Mouse (Mus musculus) limb, embryonic 14.5 days (tissue): ENCODE results near the gene Cmah. TPM values are rescaled to one million over a fixed set of nuclear protein-coding genes. Genes with fewer than 3 reads are reported as not detected.

Experiments
- ATAC-seq: fragments of 200-750 bp; cut with Nextera tagmentation; 2 replicates; pipeline ENCODE4 v1.8.0; 2017; ENCODE audit warnings: low read depth, moderate number of reproducible peaks, moderate TSS enrichment; ENCODE audit not compliant: low FRiP score
- DNase-seq: peaks from one replicate; pipeline ENCODE4 v3.0.0-alpha.2; 2015; ENCODE audit warnings: low spot score
- H3K27ac ChIP-seq: fragments of 300-500 bp; sonication (generic); replicated peaks from 2 replicates; pipeline ENCODE4 v1.5.1; 2014; ENCODE audit warnings: low read depth, mild to moderate bottlenecking, low read length, moderate library complexity, mixed read lengths
- H3K27me3 ChIP-seq: fragments of 300-500 bp; sonication (generic); 2 replicates; pipeline ENCODE4 v1.6.1; 2014; ENCODE audit warnings: low read length, mixed read lengths; ENCODE audit not compliant: control insufficient read depth, insufficient read depth
- H3K36me3 ChIP-seq: fragments of 300-500 bp; sonication (generic); 2 replicates; pipeline ENCODE4 v1.6.1; 2014; ENCODE audit warnings: mild to moderate bottlenecking, low read length, moderate library complexity, mixed read lengths; ENCODE audit not compliant: control insufficient read depth, insufficient read depth
- H3K4me1 ChIP-seq: fragments of 300-500 bp; sonication (generic); 2 replicates; pipeline ENCODE4 v1.6.1; 2014; ENCODE audit warnings: antibody characterized with exemption, low read length, mixed read lengths; ENCODE audit not compliant: control insufficient read depth, insufficient read depth
- H3K4me2 ChIP-seq: fragments of 300-500 bp; sonication (generic); replicated peaks from 2 replicates; pipeline ENCODE4 v1.6.1; 2014; ENCODE audit warnings: low read depth, mild to moderate bottlenecking, low read length, moderate library complexity; ENCODE audit not compliant: severe bottlenecking
- H3K4me3 ChIP-seq: fragments of 300-500 bp; sonication (generic); replicated peaks from 2 replicates; pipeline ENCODE4 v1.5.1; 2014; ENCODE audit warnings: low read length
- H3K9ac ChIP-seq: fragments of 300-500 bp; sonication (generic); 2 replicates; pipeline ENCODE4 v1.6.1; 2014; ENCODE audit warnings: mild to moderate bottlenecking, low read depth, low read length, moderate library complexity; ENCODE audit not compliant: severe bottlenecking
- H3K9me3 ChIP-seq: fragments of 300-500 bp; sonication (generic); 2 replicates; pipeline ENCODE4 v1.6.1; 2016; ENCODE audit warnings: low read length; ENCODE audit not compliant: control insufficient read depth
- POLR2A ChIP-seq: fragments of 200-500 bp; IDR thresholded peaks from 2 replicates; pipeline ENCODE4 v1.8.0; 2012; ENCODE audit warnings: inconsistent platforms, mild to moderate bottlenecking, moderate library complexity, borderline replicate concordance; ENCODE audit not compliant: insufficient read depth, insufficient read length; ENCODE audit errors: extremely low read depth
- whole genome bisulfite sequencing: fragments of 180-500 bp; shearing (Covaris S2); extraction: QIAGEN DNeasy Blood & Tissue Kit; methylation state at CpG from one replicate; pipeline ENCODE4 v1.1.7; 2014; 5-methylcytosine and 5-hydroxymethylcytosine counted together
- polyA plus RNA-seq, 2 experiments: library from polyadenylated mRNA; depleted of rRNA in 1 of 2; stranded (reverse) in 1 of 2; unstranded in 1 of 2; fragments of >200 nt; fragmentation: Nextera tagmentation in 1 of 2; extraction: Ambion mirVana in 1 of 2; gene quantifications; 2 replicates each; pipeline versions ENCODE4 v1.2.1 to v1.2.3; 2012 to 2014

The Cmah gene
- polyA plus RNA-seq, 2 experiments = 0.30 to 0.48 TPM

GRCm38 (mm10) chr13:24375320-24376203 lies 48.4 kb downstream of the Cmah start:
- DNase-seq (no peak), ATAC-seq (no peak)
- H3K9me3 ChIP-seq = no peaks in the 10 kb centered on the region
- no peak overlapping the region for H3K4me2 ChIP-seq
- H3K4me1 ChIP-seq = no peaks in the 10 kb centered on the region
- H3K27ac ChIP-seq = no peak overlapping the region
- WGBS = 75% methylated on average over 7 of the region's 7 CpGs
- no peaks in the 10 kb centered on the region for H3K27me3 ChIP-seq
- H3K4me3 ChIP-seq = no peak overlapping the region
- H3K36me3 ChIP-seq = no peaks in the 10 kb centered on the region
- no peak overlapping the region for H3K9ac ChIP-seq
- no peak for TF ChIP-seq POLR2A

DNA sequence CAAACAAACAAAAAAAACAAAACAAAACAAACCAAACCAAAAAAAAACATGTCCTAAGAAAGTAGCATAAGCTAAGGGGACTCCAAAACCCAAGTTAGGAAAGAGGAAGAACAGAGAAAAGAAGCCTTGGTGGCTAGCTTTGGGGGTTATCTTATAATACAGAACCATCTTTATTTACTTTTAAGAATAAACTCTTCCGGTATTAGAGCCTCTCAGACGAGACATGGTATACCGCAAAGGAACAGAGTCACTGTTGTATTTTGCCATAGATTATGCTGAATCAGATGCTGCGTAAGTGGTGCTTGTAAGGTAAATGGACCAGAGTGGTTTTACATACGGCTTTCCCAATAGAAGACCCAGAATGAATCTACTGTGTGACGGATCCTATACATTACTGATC lies 53.5 kb downstream of the Cmah start:
- TF ChIP-seq POLR2A = no peak
- Histone ChIP-seq H3K9me3 (no peaks in the 10 kb centered on the region), H3K36me3 (no peaks in the 10 kb centered on the region), H3K27me3 (no peaks in the 10 kb centered on the region), H3K9ac (no peak overlapping the region), H3K27ac (no peak overlapping the region), H3K4me2 (no peak overlapping the region), H3K4me3 (no peak overlapping the region), H3K4me1 (no peaks in the 10 kb centered on the region)
- ATAC-seq (no peak), DNase-seq (no peak)
- 85% methylated on average over 6 of the region's 6 CpGs for WGBS

GRCm38 (mm10) chr13:24383885-24384284 lies 56.7 kb downstream of the Cmah start:
- H3K9me3 ChIP-seq = no peaks in the 10 kb centered on the region
- WGBS = 81% methylated on average over 3 of the region's 3 CpGs
- DNase-seq (no peak), ATAC-seq (no peak)
- no peak overlapping the region for H3K9ac ChIP-seq
- H3K36me3 ChIP-seq = no peaks in the 10 kb centered on the region
- no peak overlapping the region for H3K27ac ChIP-seq
- H3K4me2 ChIP-seq = no peak overlapping the region
- H3K4me1 ChIP-seq = no peaks in the 10 kb centered on the region
- no peaks in the 10 kb centered on the region for H3K27me3 ChIP-seq
- TF ChIP-seq POLR2A = no peak
- H3K4me3 ChIP-seq = no peak overlapping the region

- no peak overlapping the region for H3K9ac ChIP-seq
- H3K36me3 ChIP-seq = no peaks in the 10 kb centered on the region
- H3K9me3 ChIP-seq = no peaks in the 10 kb centered on the region
- no peak overlapping the region for H3K4me3 ChIP-seq
- WGBS = 87% methylated on average over 5 of the region's 5 CpGs
- no peak overlapping the region for H3K4me2 ChIP-seq
- H3K27me3 ChIP-seq = no peaks in the 10 kb centered on the region
- no peak overlapping the region for H3K27ac ChIP-seq
- H3K4me1 ChIP-seq = peaks cover 8% of the 10 kb centered on the region
- no peak for DNase-seq
- no peak for ATAC-seq
- TF ChIP-seq POLR2A = no peak
These were observed 64.7 kb downstream of the Cmah start for GRCm38 (mm10) chr13:24391892-24392291.

- WGBS = 48% methylated on average over 4 of the region's 4 CpGs
- no peak for DNase-seq
- no peak for ATAC-seq
- Histone ChIP-seq H3K4me2 (no peak overlapping the region), H3K9me3 (no peaks in the 10 kb centered on the region), H3K4me3 (no peak overlapping the region), H3K9ac (no peak overlapping the region), H3K27me3 (no peaks in the 10 kb centered on the region), H3K36me3 (no peaks in the 10 kb centered on the region), H3K27ac (no peak overlapping the region), H3K4me1 (peaks cover 8% of the 10 kb centered on the region)
- TF ChIP-seq POLR2A = no peak
These were observed 65.5 kb downstream of the Cmah start for GRCm38 (mm10) chr13:24392655-24393054.
